In the genomic region with DNA sequence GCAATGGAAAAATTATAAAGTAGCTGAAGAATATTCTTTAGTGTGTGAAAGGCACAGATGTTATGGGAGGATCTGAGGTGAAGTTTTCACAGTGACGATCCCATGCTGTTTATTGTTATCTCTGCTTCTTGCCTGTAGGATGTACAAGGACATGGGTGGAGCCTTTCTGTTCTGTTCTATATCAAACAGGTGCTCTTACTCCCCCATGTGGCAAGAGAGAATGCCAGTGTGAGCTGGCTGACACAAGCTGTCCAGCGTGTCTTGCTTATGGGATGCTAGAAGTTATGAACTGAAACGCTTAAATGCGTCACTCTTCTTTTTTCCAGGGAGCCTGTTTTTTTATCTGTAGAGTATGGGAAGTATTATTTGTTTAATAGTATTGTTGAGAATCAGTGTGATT, we compare ENCODE assay signal across 8 mouse cellular contexts.
DNase-seq lines count a peak whose midpoint lies in the region; ATAC-seq lines count a peak whose summit lies in the region.

No protein-coding gene starts in this region.

- DNase-seq in frontal cortex, postnatal 10 days (ENCODE audit: low spot score in 2 of 2): no peak
- DNase-seq in right cerebral cortex, adult 18-20 months: peak; percentile 42
- no peak for DNase-seq in right cerebral cortex, postnatal 14 days
- peak; percentile 18 for DNase-seq in splenic B cell, adult 2 months (ENCODE audit: low read depth, low spot score)
- DNase-seq in testis, postnatal 14 days (ENCODE audit: low spot score): no peak
- no peak for DNase-seq in urinary bladder, postnatal 36 days (ENCODE audit: low spot score in 2 of 2)

- H3K27me3 ChIP-seq in splenic B cell, adult 2 months (ENCODE audit: control insufficient read depth, insufficient read depth, low read length, poor library complexity, severe bottlenecking): no peaks in the 10 kb centered on the region

- peak; percentile 86 for ATAC-seq in frontal cortex, adult (ENCODE audit: low TSS enrichment)
- ATAC-seq in hematopoietic stem cell, adult 5-6 weeks (replicated peaks in 1 of 2; ENCODE audit: insufficient read depth in 1 of 2, low FRiP score in 2 of 2, low TSS enrichment in 1 of 2, low read depth in 1 of 2, poor library complexity in 2 of 2, severe bottlenecking in 2 of 2): peak; percentile 75 to 78

- no peaks in the 10 kb centered on the region for H3K36me3 ChIP-seq in splenic B cell, adult 2 months (ENCODE audit: control insufficient read depth, insufficient read depth, low read length, poor library complexity, severe bottlenecking)

Comparison
In these comparisons a context has a peak if more than half of its experiments do, and no peak if none do; other contexts are left out.
1. DNase-seq: peak in right cerebral cortex, adult 18-20 months (single experiment) and splenic B cell, adult 2 months (single experiment); none in frontal cortex, postnatal 10 days (0 of 2), right cerebral cortex, postnatal 14 days (single experiment), testis, postnatal 14 days (single experiment) and urinary bladder, postnatal 36 days (0 of 2).